Mouse (Mus musculus): ENCODE measurements at regions not wholly inside any gene's neighbourhood (a gene's known extent, or its start where the extent isn't known, plus 50 kb on each side); places are given as distances from the start of the nearest gene placed in this dataset.

DNA sequence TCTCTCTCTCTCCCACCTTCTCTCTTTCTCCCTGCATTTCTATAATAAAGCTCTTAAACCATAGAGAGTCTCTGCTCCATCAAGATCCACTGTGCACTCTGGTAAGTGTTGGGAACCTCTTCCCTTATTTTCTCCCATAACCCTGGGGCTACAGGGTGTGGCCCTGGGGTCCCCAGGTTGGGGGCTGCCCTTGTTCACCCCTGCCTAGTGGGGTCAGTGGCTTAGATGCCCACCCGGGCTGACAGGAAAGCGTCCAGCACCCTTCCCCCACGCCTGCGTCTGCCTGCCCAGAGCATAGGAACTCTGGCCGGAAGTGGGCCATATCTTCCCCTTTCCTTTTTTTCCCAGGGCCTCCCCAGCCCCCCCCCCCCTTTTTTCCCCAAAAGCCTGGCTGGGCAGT, 534.0 kb downstream of the Hdgfl1 start:
- Histone ChIP-seq H3K9ac (replicated peaks; ENCODE audit: low read depth, low read length) (no peak overlapping the region), H3K4me1 (ENCODE audit: control insufficient read depth, insufficient read depth, low read length) (no peaks in the 10 kb centered on the region), H3K27me3 (ENCODE audit: control insufficient read depth, insufficient read depth, low read length) (no peaks in the 10 kb centered on the region), H3K4me3 (ENCODE audit: low read depth, low read length) (no peak overlapping the region), H3K36me3 (ENCODE audit: control insufficient read depth, insufficient read depth, low read length) (no peaks in the 10 kb centered on the region), H3K27ac (ENCODE audit: low read depth, low read length) (no peak overlapping the region), H3K9me3 (ENCODE audit: control insufficient read depth, low read length) (no peaks in the 10 kb centered on the region), H3K4me2 (ENCODE audit: low read depth, low read length) (no peak overlapping the region)
- 37% methylated on average over 5 of the region's 5 CpGs for WGBS
- no peak for ATAC-seq (ENCODE audit: low read depth)

DNA sequence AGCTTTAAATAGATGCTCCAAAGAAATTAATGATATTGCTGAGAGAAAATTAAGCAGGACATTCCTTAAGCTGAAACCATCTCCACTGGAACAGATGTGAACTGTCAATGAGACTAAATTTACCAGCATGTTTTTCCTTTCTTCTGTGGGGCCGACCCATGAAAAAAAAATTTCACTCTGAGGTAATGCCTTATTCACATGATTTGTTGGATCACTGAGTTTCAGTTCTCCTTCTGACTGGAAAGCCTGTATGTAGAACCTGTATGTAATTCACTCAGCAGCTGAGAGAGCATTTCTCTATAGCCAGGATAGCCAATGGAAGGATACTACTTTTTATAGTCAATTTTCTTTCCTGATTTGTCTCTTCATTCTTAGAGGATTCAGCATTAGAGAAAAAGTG, 535.3 kb downstream of the Hdgfl1 start:
- H3K36me3 ChIP-seq (ENCODE audit: control insufficient read depth, insufficient read depth, low read length): no peaks in the 10 kb centered on the region
- no peaks in the 10 kb centered on the region for H3K4me1 ChIP-seq (ENCODE audit: control insufficient read depth, insufficient read depth, low read length)
- H3K4me3 ChIP-seq (ENCODE audit: low read depth, low read length): no peak overlapping the region
- no peaks in the 10 kb centered on the region for H3K9me3 ChIP-seq (ENCODE audit: control insufficient read depth, low read length)
- H3K27me3 ChIP-seq (ENCODE audit: control insufficient read depth, insufficient read depth, low read length): no peaks in the 10 kb centered on the region
- WGBS: 42% methylated on average over 1 of the region's 1 CpGs
- no peak overlapping the region for H3K27ac ChIP-seq (ENCODE audit: low read depth, low read length)
- H3K9ac ChIP-seq (replicated peaks; ENCODE audit: low read depth, low read length): no peak overlapping the region
- ATAC-seq (ENCODE audit: low read depth): no peak
- no peak overlapping the region for H3K4me2 ChIP-seq (ENCODE audit: low read depth, low read length)

GRCm38 (mm10) chr13:26217299-26217698, 552.7 kb downstream of the Hdgfl1 start:
- no peak for ATAC-seq (ENCODE audit: low read depth)
- WGBS: 49% methylated on average over 3 of the region's 3 CpGs
- Histone ChIP-seq H3K36me3 (ENCODE audit: control insufficient read depth, insufficient read depth, low read length) (no peaks in the 10 kb centered on the region), H3K4me2 (ENCODE audit: low read depth, low read length) (no peak overlapping the region), H3K4me3 (ENCODE audit: low read depth, low read length) (no peak overlapping the region), H3K9me3 (ENCODE audit: control insufficient read depth, low read length) (no peaks in the 10 kb centered on the region), H3K4me1 (ENCODE audit: control insufficient read depth, insufficient read depth, low read length) (no peaks in the 10 kb centered on the region), H3K27ac (ENCODE audit: low read depth, low read length) (no peak overlapping the region), H3K27me3 (ENCODE audit: control insufficient read depth, insufficient read depth, low read length) (no peaks in the 10 kb centered on the region), H3K9ac (replicated peaks; ENCODE audit: low read depth, low read length) (no peak overlapping the region)

DNA sequence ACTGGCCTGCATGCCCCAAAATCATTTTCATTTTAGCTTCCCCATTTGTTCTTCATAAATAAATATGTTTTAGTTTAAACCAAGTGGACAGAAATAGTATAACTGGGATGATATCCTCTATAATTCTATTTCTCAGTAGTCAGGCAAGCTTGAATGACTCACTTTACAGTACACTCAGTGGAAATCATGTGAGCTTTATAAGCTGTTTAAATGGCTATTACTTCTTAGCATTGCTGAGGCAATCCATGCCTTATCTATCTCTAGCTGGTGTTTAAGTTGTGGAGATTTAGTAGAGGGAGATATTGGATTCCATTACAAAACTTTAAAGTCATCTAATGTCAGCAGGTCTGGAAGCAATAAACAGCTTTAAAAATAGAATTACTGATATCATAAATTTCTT, 553.4 kb downstream of the Hdgfl1 start:
- Histone ChIP-seq H3K9ac (replicated peaks; ENCODE audit: low read depth, low read length) (no peak overlapping the region), H3K27ac (ENCODE audit: low read depth, low read length) (no peak overlapping the region), H3K9me3 (ENCODE audit: control insufficient read depth, low read length) (no peaks in the 10 kb centered on the region), H3K4me2 (ENCODE audit: low read depth, low read length) (no peak overlapping the region), H3K27me3 (ENCODE audit: control insufficient read depth, insufficient read depth, low read length) (no peaks in the 10 kb centered on the region), H3K4me1 (ENCODE audit: control insufficient read depth, insufficient read depth, low read length) (no peaks in the 10 kb centered on the region), H3K36me3 (ENCODE audit: control insufficient read depth, insufficient read depth, low read length) (no peaks in the 10 kb centered on the region), H3K4me3 (ENCODE audit: low read depth, low read length) (no peak overlapping the region)
- ATAC-seq (ENCODE audit: low read depth): no peak

DNA sequence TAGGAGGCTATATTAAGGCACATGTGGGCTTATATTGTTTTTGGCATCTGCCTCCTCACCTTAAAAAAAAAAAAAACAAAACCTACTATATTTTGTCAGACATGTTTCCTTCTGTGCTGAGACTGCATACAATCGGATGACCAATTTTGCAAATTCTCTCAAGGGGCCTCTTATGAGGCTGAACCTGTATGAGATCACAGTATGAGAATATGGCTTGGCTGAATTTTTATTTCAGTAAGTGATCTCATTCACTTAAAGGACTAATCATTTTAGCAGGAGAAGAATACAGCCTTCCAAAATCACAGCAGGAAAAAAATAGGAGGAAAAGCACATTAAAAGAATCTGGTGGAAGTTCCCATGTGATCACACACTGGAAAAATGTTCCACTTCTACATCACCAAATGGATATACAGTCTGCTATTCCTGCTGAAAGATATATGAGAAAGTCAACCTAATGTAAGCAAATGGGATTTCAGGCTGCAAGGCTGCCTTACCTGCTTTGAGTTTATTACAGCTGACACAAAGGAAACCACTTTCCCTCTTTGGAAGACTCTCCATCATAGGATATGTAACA, 564.3 kb downstream of the Hdgfl1 start:
- no peak overlapping the region for H3K4me3 ChIP-seq (ENCODE audit: low read depth, low read length)

GRCm38 (mm10) chr13:26194646-26195045, 575.3 kb downstream of the Hdgfl1 start:
- no peak overlapping the region for H3K4me3 ChIP-seq (ENCODE audit: low read depth, low read length)
- H3K4me2 ChIP-seq (ENCODE audit: low read depth, low read length): no peak overlapping the region
- no peaks in the 10 kb centered on the region for H3K27me3 ChIP-seq (ENCODE audit: control insufficient read depth, insufficient read depth, low read length)
- no peak for ATAC-seq (ENCODE audit: low read depth)
- WGBS: 83% methylated on average over 4 of the region's 4 CpGs
- no peaks in the 10 kb centered on the region for H3K36me3 ChIP-seq (ENCODE audit: control insufficient read depth, insufficient read depth, low read length)
- H3K27ac ChIP-seq (ENCODE audit: low read depth, low read length): no peak overlapping the region
- H3K9ac ChIP-seq (replicated peaks; ENCODE audit: low read depth, low read length): no peak overlapping the region
- no peaks in the 10 kb centered on the region for H3K9me3 ChIP-seq (ENCODE audit: control insufficient read depth, low read length)
- H3K4me1 ChIP-seq (ENCODE audit: control insufficient read depth, insufficient read depth, low read length): no peaks in the 10 kb centered on the region

More for the DNA sequence above, 564.3 kb downstream of the Hdgfl1 start:
- Histone ChIP-seq H3K4me1 (ENCODE audit: control insufficient read depth, insufficient read depth, low read length) (no peaks in the 10 kb centered on the region), H3K27me3 (ENCODE audit: control insufficient read depth, insufficient read depth, low read length) (no peaks in the 10 kb centered on the region), H3K9ac (replicated peaks; ENCODE audit: low read depth, low read length) (no peak overlapping the region), H3K36me3 (ENCODE audit: control insufficient read depth, insufficient read depth, low read length) (no peaks in the 10 kb centered on the region), H3K4me2 (ENCODE audit: low read depth, low read length) (no peak overlapping the region), H3K27ac (ENCODE audit: low read depth, low read length) (no peak overlapping the region), H3K9me3 (ENCODE audit: control insufficient read depth, low read length) (no peaks in the 10 kb centered on the region)
- no peak for ATAC-seq (ENCODE audit: low read depth)
- 53% methylated on average over 1 of the region's 1 CpGs for WGBS

GRCm38 (mm10) chr13:26183879-26184278, 586.1 kb downstream of the Hdgfl1 start:
- Histone ChIP-seq H3K27me3 (ENCODE audit: control insufficient read depth, insufficient read depth, low read length) (no peaks in the 10 kb centered on the region), H3K4me3 (ENCODE audit: low read depth, low read length) (no peak overlapping the region), H3K36me3 (ENCODE audit: control insufficient read depth, insufficient read depth, low read length) (no peaks in the 10 kb centered on the region), H3K4me1 (ENCODE audit: control insufficient read depth, insufficient read depth, low read length) (no peaks in the 10 kb centered on the region), H3K27ac (ENCODE audit: low read depth, low read length) (no peak overlapping the region), H3K9ac (replicated peaks; ENCODE audit: low read depth, low read length) (no peak overlapping the region), H3K4me2 (ENCODE audit: low read depth, low read length) (no peak overlapping the region), H3K9me3 (ENCODE audit: control insufficient read depth, low read length) (no peaks in the 10 kb centered on the region)
- ATAC-seq (ENCODE audit: low read depth): no peak
- WGBS: 95% methylated on average over 4 of the region's 4 CpGs

- Histone ChIP-seq H3K9me3 (ENCODE audit: control insufficient read depth, low read length) (no peaks in the 10 kb centered on the region), H3K4me3 (ENCODE audit: low read depth, low read length) (no peak overlapping the region), H3K9ac (replicated peaks; ENCODE audit: low read depth, low read length) (no peak overlapping the region), H3K27ac (ENCODE audit: low read depth, low read length) (no peak overlapping the region), H3K4me1 (ENCODE audit: control insufficient read depth, insufficient read depth, low read length) (no peaks in the 10 kb centered on the region), H3K27me3 (ENCODE audit: control insufficient read depth, insufficient read depth, low read length) (no peaks in the 10 kb centered on the region), H3K36me3 (ENCODE audit: control insufficient read depth, insufficient read depth, low read length) (no peaks in the 10 kb centered on the region), H3K4me2 (ENCODE audit: low read depth, low read length) (no peak overlapping the region)
- no peak for ATAC-seq (ENCODE audit: low read depth)
- WGBS: 88% methylated on average over 2 of the region's 2 CpGs
These were observed 598.0 kb downstream of the Hdgfl1 start for GRCm38 (mm10) chr13:26171891-26172482.

DNA sequence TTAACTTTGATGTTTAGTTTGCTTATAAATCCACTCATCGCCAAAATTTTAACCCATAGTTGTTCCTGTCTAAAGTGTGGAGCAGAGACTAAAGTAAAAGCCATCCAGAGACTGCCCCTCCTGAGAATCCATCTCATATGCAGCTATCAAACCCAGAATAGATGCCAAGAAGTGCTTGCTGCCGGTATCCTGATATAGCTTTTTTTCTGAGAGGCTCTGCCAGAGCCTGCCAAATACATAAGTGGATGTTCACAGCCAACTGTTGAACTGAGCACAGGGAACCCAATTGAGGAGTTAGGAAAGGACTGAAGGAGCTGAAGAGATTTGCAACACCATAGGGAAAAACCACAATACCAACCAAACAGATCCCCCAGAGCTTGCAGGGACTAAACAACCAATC, 600.3 kb downstream of the Hdgfl1 start:
- 76% methylated on average over 2 of the region's 2 CpGs for WGBS
- no peaks in the 10 kb centered on the region for H3K9me3 ChIP-seq (ENCODE audit: control insufficient read depth, low read length)
- no peaks in the 10 kb centered on the region for H3K36me3 ChIP-seq (ENCODE audit: control insufficient read depth, insufficient read depth, low read length)
- no peak overlapping the region for H3K27ac ChIP-seq (ENCODE audit: low read depth, low read length)
- no peaks in the 10 kb centered on the region for H3K27me3 ChIP-seq (ENCODE audit: control insufficient read depth, insufficient read depth, low read length)
- H3K4me2 ChIP-seq (ENCODE audit: low read depth, low read length): no peak overlapping the region
- no peaks in the 10 kb centered on the region for H3K4me1 ChIP-seq (ENCODE audit: control insufficient read depth, insufficient read depth, low read length)
- H3K4me3 ChIP-seq (ENCODE audit: low read depth, low read length): no peak overlapping the region
- H3K9ac ChIP-seq (replicated peaks; ENCODE audit: low read depth, low read length): no peak overlapping the region
- ATAC-seq (ENCODE audit: low read depth): no peak
